Mouse (Mus musculus): ENCODE measurements around the gene Gin1. TPM values are rescaled to one million over a fixed set of nuclear protein-coding genes. Genes with fewer than 3 reads are reported as not detected.

Gin1 gene
- polyA plus RNA-seq (2012; rRNA removed) = 7.1 and 7.6 TPM in 2 replicates

DNA sequence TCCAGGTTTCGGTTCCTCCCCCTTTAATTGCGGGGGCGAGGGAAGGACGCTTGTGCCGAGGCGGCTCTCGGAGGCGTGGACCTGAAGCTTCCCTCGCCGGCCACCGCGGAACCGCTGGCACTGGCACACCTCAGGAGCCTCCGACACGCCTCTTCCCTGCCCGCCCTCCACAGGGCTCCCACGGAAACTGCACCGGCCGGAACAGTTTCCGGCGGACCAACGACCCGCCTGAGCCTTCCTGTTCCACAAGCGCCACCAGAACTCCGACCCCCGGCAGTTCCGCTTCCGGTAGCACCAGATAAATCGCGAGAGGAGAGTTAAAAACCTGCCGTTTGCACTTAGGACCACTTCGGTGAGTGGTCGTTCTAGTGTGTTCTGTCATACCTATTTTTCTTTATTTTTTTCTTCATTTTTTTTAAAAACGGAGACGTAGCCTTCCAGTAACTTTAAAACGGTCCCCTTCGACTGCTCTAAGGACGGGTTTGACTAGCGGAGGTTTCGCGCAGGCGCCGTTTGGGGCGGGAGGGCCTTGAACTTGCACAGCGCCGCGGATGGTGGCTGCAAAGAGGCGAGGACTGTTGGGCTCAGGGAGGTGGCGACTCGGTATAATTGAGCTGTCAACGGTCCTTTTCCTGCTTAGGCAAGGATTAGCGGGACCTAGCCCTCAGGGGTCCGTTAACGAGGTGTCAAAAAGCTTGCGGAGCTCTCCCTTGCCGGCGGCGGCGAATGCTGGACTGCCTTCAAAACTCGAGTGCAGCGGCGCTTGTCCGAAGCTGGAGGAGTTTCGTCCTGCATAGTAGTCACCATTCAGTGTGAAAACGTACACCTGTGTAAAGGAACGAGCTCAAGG lies at the start of gene Gin1, which contains the start of gene Ppip5k2:
Gene Gin1 (plus strand): TSS at position 269 of the 850 bp plus-strand sequence.
Gene Ppip5k2 (minus strand): TSS at position 508 of the 850 bp plus-strand sequence.

Other genes starting within 250 kb of the Gin1 start
- gene D1Ertd622e, start 108.1 kb upstream of the Gin1 start, polyA plus RNA-seq (2012; rRNA removed) = 55.0 and 61.7 TPM in 2 replicates
- gene Ppip5k2, start 239 bp downstream of the Gin1 start, polyA plus RNA-seq (2012; rRNA removed) = 55.3 and 56.8 TPM in 2 replicates

All from central nervous system, embryonic 18 days (tissue).